Mouse (Mus musculus) gastrocnemius, adult 8-10 months (tissue): Measurements from ENCODE around the gene Jmjd1c. TPM values are rescaled to one million over a fixed set of nuclear protein-coding genes. Genes with fewer than 3 reads are reported as not detected.

Experiments
- DNase-seq, 2 experiments: peaks; one replicate each; pipeline ENCODE4 v3.0.0; 2022; ENCODE audit warnings: low spot score in 2 of 2
- total RNA-seq, 4 experiments: library from RNA; stranded (reverse); gene quantifications; 2 replicates each; pipeline ENCODE4 v1.2.4; 2022

Jmjd1c gene
- total RNA-seq, 4 experiments from 2014 or later = 22.0 to 26.9 (median 22.7) TPM

GRCm38 (mm10) chr10:67296482-67297152 is 200.7 kb downstream of the Jmjd1c start:
- no peak for DNase-seq

- no peak for DNase-seq
Observed at GRCm38 (mm10) chr10:67297175-67297855, 201.4 kb downstream of the Jmjd1c start.

- DNase-seq = no peak
Observed at GRCm38 (mm10) chr10:67298856-67299255, 202.9 kb downstream of the Jmjd1c start.

DNA sequence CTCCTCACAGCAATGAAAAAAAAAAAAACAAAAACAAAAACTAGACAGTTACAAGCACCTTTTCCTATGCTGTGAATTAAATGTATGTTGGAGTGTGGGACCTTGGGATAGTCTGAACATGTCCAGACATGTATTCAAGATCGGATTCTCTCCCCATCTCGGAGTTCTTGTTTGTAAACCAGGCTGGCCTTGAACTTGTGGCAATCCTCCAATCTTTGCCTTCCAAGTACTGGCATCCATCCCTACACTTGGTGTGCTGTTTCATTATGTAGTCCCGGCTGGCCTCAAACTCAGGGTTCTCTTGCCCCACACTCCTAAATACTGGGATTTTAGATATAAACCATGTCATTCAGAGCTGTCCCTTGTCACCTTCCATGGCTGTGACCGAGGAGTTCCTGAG is 203.4 kb downstream of the Jmjd1c start:
- no peak for DNase-seq

- DNase-seq = no peak
Observed at GRCm38 (mm10) chr10:67301046-67301445, 205.1 kb downstream of the Jmjd1c start.

- DNase-seq = no peak
Observed at GRCm38 (mm10) chr10:67302340-67302739, 206.4 kb downstream of the Jmjd1c start.

Other genes with a start within 250 kb of the Jmjd1c start
- gene Reep3, start 820 bp downstream of the Jmjd1c start, total RNA-seq = 1 to 10 TPM; 7.6 to 9.3 (median 9.0) TPM
- gene Nrbf2, start 189.2 kb downstream of the Jmjd1c start, total RNA-seq = 10 to 100 TPM; 11.0 to 14.8 (median 14.1) TPM